Mouse (Mus musculus): Measurements from ENCODE around the gene Gm3411. TPM values are rescaled to one million over a fixed set of nuclear protein-coding genes. Genes with fewer than 3 reads are reported as not detected.
"Not testable (repeated sequence)": the region's sequence is repeated elsewhere in the genome, so short reads cannot be mapped to it uniquely, and the experiment has no call there.

Gm3411 gene
- 2.0 and 2.3 TPM in 2 replicates for polyA plus RNA-seq (2014; fragmentation: Nextera tagmentation; extraction: Ambion mirVana)

- H3K27me3 ChIP-seq (ENCODE audit: control insufficient read depth, insufficient read depth, low read length); H3K27ac ChIP-seq (ENCODE audit: low read depth, low read length); H3K4me1 ChIP-seq (replicated peaks; ENCODE audit: control insufficient read depth, insufficient read depth, low read length); ATAC-seq (ENCODE audit: low FRiP score); H3K9me3 ChIP-seq (ENCODE audit: control insufficient read depth, low read length); H3K36me3 ChIP-seq (ENCODE audit: control insufficient read depth, insufficient read depth, low read length): not testable (repeated sequence)
- Histone ChIP-seq H3K4me2 (replicated peaks; ENCODE audit: low read depth, low read length) (peak within 1 kb of the TSS; percentile 48), H3K9ac (ENCODE audit: low read depth, low read length) (peak within 1 kb of the TSS; percentile 60), H3K4me3 (ENCODE audit: low read depth, low read length) (peak within 1 kb of the TSS; percentile 44)
- 0% methylated on average over 28 of the region's 57 CpGs for WGBS
- peak; percentile 59 for DNase-seq (ENCODE audit: low spot score)
Measured at GRCm38 (mm10) chr14:6286931-6287715, at the start of gene Gm3411. Gene Gm3411 (minus strand): TSS chr14:6287250.

GRCm38 (mm10) chr14:6304743-6305142 lies 17.7 kb upstream of the Gm3411 start, which contains the start of gene Gm21103:
Gene Gm21103 (minus strand): TSS chr14:6304843.
- H3K4me2 ChIP-seq (replicated peaks; ENCODE audit: low read depth, low read length); H3K4me1 ChIP-seq (replicated peaks; ENCODE audit: control insufficient read depth, insufficient read depth, low read length); H3K9me3 ChIP-seq (ENCODE audit: control insufficient read depth, low read length); H3K27ac ChIP-seq (ENCODE audit: low read depth, low read length); H3K27me3 ChIP-seq (ENCODE audit: control insufficient read depth, insufficient read depth, low read length); H3K9ac ChIP-seq (ENCODE audit: low read depth, low read length); DNase-seq (ENCODE audit: low spot score); ATAC-seq (ENCODE audit: low FRiP score); H3K36me3 ChIP-seq (ENCODE audit: control insufficient read depth, insufficient read depth, low read length); H3K4me3 ChIP-seq (ENCODE audit: low read depth, low read length): not testable (repeated sequence)
- 81% methylated on average over 2 of the region's 2 CpGs for WGBS

GRCm38 (mm10) chr14:6219192-6219591 lies 67.9 kb downstream of the Gm3411 start, which contains the start of gene Gm21560:
Gene Gm21560 (minus strand): TSS chr14:6219292.
- H3K4me3 ChIP-seq (ENCODE audit: low read depth, low read length); H3K9ac ChIP-seq (ENCODE audit: low read depth, low read length); H3K27ac ChIP-seq (ENCODE audit: low read depth, low read length); H3K9me3 ChIP-seq (ENCODE audit: control insufficient read depth, low read length); H3K36me3 ChIP-seq (ENCODE audit: control insufficient read depth, insufficient read depth, low read length); H3K4me2 ChIP-seq (replicated peaks; ENCODE audit: low read depth, low read length); DNase-seq (ENCODE audit: low spot score); H3K4me1 ChIP-seq (replicated peaks; ENCODE audit: control insufficient read depth, insufficient read depth, low read length); ATAC-seq (ENCODE audit: low FRiP score); H3K27me3 ChIP-seq (ENCODE audit: control insufficient read depth, insufficient read depth, low read length): not testable (repeated sequence)
- 53% methylated on average over 1 of the region's 2 CpGs for WGBS

Other genes with a start within 250 kb of the Gm3411 start
- not detected in 2 replicates for gene Gm6337, start 229.0 kb downstream of the Gm3411 start, polyA plus RNA-seq (2014; fragmentation: Nextera tagmentation; extraction: Ambion mirVana)
- 0.34 and 0.49 TPM in 2 replicates for gene Gm8206, start 193.3 kb downstream of the Gm3411 start, polyA plus RNA-seq (2014; fragmentation: Nextera tagmentation; extraction: Ambion mirVana)
- gene Gm3468, start 178.6 kb downstream of the Gm3411 start, polyA plus RNA-seq (2014; fragmentation: Nextera tagmentation; extraction: Ambion mirVana): 2.0 and 3.1 TPM in 2 replicates
- gene Gm3476, start 161.4 kb downstream of the Gm3411 start, polyA plus RNA-seq (2014; fragmentation: Nextera tagmentation; extraction: Ambion mirVana): not detected in 2 replicates
- not detected in 2 replicates for gene Gm21560, start 68.0 kb downstream of the Gm3411 start, polyA plus RNA-seq (2014; fragmentation: Nextera tagmentation; extraction: Ambion mirVana)
- not detected in 2 replicates for gene Gm21103, start 17.6 kb upstream of the Gm3411 start, polyA plus RNA-seq (2014; fragmentation: Nextera tagmentation; extraction: Ambion mirVana)
- gene Gm3618, start 56.4 kb upstream of the Gm3411 start, polyA plus RNA-seq (2014; fragmentation: Nextera tagmentation; extraction: Ambion mirVana): not detected in 2 replicates
- not detected in 2 replicates for gene Gm16440, start 103.1 kb upstream of the Gm3411 start, polyA plus RNA-seq (2014; fragmentation: Nextera tagmentation; extraction: Ambion mirVana)
- gene Gm3591, start 125.2 kb upstream of the Gm3411 start, polyA plus RNA-seq (2014; fragmentation: Nextera tagmentation; extraction: Ambion mirVana): 1.8 and 1.9 TPM in 2 replicates
- gene Gm3594, start 157.4 kb upstream of the Gm3411 start, polyA plus RNA-seq (2014; fragmentation: Nextera tagmentation; extraction: Ambion mirVana): not detected in 2 replicates

All from hindbrain, embryonic 11.5 days (tissue).